Mouse (Mus musculus) effector memory CD4-positive, alpha-beta T cell, adult 7 months (primary cell): Measurements from ENCODE around the gene Gale. TPM values are rescaled to one million over a fixed set of nuclear protein-coding genes. Genes with fewer than 3 reads are reported as not detected.

Source experiments
- polyA plus RNA-seq: library from polyadenylated mRNA; unstranded; fragments of 100-300 nt; shearing (Covaris generic); gene quantifications from one replicate; pipeline ENCODE4 v1.2.1, GENCODE M21; 2017

Gene Gale
- 33.1 TPM for polyA plus RNA-seq

DNA sequence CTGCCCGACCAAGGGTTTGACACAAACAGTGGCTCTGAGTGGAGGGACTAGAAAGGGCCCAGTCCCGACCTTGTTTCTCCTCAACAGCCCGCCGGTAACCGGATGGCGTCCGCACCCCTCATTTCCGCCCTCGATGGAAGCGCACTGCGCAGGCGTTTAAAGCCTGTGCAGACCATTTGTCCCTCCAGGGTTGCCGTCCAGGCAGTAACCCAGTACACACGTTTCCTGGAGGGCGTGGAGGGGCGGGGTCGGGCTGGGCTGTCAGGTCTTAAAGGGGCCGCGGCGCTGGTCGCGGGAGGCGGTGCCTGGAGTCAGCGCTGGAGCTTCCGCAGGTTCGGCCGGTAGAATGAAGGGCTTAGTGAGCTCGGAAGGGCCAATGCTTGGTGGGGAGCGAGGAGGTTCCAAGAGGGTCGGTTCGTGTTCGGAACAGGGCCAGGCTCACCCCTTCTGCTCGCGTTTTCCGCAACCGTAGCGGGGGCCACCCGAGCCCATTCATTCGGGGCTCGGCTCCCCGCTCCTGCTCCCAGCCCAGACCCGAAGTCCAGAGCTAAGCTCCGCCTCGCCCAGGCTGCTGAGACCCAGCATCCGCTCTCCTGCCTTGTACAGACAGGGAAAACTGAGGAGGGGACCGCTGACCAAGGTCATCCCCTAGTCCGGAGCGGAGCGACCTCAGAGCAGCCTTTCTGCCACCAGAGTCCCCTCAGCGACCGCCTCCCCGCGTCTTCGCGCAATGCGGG, at the start of gene Gale:
Gale (plus strand) TSS at position 271 of the 737 bp plus-strand sequence.

DNA sequence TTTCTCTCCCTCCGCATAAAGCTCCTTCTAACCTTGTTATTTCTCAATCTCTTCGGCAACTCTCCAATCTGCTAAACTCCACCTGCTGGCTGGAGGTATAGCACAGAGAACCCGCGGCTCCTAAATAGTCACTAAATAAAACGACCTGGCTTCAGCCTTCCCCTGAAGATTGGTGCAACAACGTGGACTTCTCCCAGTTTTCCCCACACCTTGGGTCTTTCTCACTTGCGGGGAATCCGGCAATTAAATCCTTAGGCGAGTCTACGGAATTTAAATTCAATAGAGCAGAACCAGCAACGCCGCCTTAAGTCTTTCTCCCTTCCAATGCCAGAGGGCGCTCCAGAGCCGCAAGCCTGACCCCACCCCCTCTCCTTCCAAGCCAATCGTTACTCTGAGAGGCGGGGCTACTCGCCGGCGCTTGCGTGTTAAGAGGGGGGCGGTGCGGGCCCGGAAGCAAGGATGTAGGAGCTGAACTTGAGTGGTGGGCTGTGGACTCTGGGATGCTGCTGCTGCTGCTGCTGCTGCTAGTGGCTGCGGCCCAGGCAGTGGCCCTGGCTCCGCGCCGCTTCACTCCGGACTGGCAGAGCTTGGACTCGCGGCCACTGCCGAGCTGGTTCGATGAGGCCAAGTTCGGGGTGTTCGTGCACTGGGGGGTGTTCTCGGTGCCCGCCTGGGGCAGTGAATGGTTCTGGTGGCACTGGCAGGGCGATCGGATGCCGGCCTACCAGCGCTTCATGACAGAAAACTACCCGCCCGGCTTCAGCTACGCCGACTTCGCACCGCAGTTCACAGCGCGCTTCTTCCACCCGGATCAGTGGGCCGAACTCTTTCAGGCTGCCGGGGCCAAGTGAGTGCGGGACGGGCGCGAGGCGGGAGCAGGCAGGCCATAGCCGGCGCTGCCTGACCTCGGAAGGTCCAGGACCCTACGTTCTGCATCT, 43.0 kb upstream of the Gale start, which contains the start of gene Fuca1:
Fuca1 (plus strand) TSS at position 432 of the 938 bp plus-strand sequence.

DNA sequence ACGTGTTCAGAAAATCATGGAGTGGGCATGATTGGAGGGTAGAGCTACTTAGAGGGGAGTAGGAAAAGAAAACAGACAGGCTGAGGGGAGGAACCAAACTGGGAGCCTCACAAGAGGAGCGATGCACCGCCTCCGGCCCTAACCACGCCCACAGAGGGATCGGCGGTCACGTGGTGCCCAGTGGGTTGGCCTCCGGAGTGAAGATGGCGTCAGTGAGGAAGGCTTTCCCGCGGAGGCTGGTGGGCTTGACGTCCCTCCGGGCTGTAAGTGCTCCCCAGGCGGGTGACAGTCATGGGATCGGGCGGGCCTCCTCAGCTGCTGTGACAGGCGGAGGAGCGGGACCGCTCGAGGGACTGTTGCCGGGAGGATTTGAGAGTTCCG, 17.3 kb upstream of the Gale start, which contains the start of gene Hmgcl:
Hmgcl (plus strand) TSS at position 171 of the 381 bp plus-strand sequence.

DNA sequence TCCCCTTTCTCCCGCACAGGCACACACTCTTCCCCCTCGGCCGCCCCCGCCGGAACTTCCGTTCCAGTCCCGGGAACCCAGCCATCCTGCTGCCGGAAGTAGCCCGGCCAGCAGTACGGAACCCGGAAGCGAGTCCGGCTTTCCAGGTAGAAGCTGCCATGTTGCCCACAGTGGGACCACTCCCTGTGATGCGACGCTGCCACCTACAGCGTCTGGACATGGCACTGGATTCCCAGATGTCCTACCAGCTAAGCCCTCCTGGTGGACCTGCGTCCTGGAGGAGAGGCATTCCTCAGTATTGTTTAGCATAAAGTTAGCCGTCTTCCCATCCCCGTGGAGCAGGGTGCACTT, 9.0 kb downstream of the Gale start, which contains the start of gene Lypla2:
Lypla2 (minus strand) TSS at position 71 of the 351 bp plus-strand sequence.

GRCm38 (mm10) chr4:135986943-135987710, 23.6 kb downstream of the Gale start, which contains the start of gene Pithd1:
Gene Pithd1 (minus strand): TSS chr4:135987264.

Other genes with a start within 250 kb of the Gale start
- not detected for gene Il22ra1, start 235.6 kb upstream of the Gale start, polyA plus RNA-seq
- 0.21 TPM for gene Myom3, start 204.0 kb upstream of the Gale start, polyA plus RNA-seq
- gene Srsf10, start 108.0 kb upstream of the Gale start, polyA plus RNA-seq = 165 TPM
- 183 TPM for gene Pnrc2, start 89.9 kb upstream of the Gale start, polyA plus RNA-seq
- gene Cnr2, start 68.3 kb upstream of the Gale start, polyA plus RNA-seq = 1.9 TPM
- gene Fuca1, start 43.0 kb upstream of the Gale start, polyA plus RNA-seq = 78.3 TPM
- gene Hmgcl, start 17.3 kb upstream of the Gale start, polyA plus RNA-seq = 38.1 TPM
- gene Lypla2, start 8.9 kb downstream of the Gale start, polyA plus RNA-seq = 249 TPM
- 50.7 TPM for gene Pithd1, start 23.5 kb downstream of the Gale start, polyA plus RNA-seq
- gene Eloa, start 58.0 kb downstream of the Gale start, polyA plus RNA-seq = 51.7 TPM
- gene Rpl11, start 89.7 kb downstream of the Gale start, polyA plus RNA-seq = 306 TPM
- gene Id3, start 179.8 kb downstream of the Gale start, polyA plus RNA-seq = 12.6 TPM
- gene E2f2, start 208.7 kb downstream of the Gale start, polyA plus RNA-seq = 2.9 TPM
- not detected for gene Asap3, start 242.6 kb downstream of the Gale start, polyA plus RNA-seq